Mouse (Mus musculus) spleen, postnatal 14 days (tissue): ENCODE measurements at regions not wholly inside any gene's neighbourhood (a gene's known extent, or its start where the extent isn't known, plus 50 kb on each side); places are given as distances from the start of the nearest gene placed in this dataset.

ENCODE experiments used
- DNase-seq, 2 experiments: peaks; one replicate each; pipeline ENCODE4 v3.0.0; 2021 to 2022; ENCODE audit warnings: low spot score in 2 of 2

DNA sequence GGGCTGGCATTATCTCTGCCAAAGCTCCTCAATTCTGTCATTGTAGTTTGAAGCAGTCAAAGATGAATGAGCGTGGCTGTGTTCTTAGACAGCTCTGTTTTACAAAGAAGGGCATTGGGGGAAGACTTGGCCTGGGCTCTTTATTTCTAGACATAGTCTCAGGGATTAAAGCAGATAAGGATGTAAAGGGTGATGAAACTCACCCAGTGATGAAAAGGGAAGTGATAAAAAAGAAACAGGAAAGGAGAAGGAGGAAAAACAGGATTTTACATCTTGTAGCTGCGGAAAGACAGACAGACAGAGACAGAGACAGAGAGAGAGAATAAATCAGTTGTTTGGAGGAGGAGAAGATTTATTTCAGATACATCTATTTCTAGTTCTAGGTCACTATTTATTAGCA lies 95.5 kb upstream of the Chl1 start:
- no peak for DNase-seq

DNA sequence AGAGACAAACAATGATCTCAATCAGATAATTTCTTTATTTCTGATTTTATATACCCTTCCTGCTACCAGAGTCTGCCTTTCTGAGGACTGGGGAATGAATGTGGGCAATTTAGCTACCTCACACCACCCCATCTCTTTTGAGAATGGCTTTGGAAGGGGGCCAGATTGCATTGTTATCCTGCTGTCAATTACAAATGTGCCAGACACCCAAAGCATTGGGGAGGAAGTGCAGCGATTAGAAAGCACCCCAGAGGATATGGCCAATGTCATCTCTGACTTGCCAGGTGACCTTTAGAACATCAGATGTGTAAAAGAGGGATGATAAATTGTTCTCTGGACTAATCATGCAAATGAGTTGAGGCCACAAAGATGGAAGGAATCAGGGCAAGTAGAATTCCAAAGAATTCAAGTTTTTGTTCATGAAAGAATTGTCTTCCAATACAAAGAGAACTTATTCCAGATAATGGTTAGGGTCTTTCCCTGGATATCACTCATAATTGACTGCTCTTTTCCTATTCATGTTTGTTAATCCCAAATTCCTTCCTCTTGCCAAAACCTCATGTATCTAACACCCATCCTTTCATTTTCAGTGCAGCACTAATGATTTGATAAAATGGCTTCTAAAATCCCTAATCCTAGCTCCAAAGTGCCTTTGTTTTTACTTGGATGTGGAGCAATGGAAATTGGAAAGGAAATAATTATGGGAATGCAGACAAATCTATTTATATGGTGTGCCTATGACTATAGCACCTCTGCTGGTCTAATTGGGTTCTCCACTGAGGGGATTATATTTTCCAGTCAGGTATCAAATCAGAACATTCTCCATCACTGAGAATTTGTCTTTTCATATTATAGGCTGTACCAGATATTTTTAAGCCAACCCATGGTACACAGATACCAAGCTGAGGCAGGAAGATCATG lies 89.1 kb upstream of the Chl1 start:
- no peak for DNase-seq

DNA sequence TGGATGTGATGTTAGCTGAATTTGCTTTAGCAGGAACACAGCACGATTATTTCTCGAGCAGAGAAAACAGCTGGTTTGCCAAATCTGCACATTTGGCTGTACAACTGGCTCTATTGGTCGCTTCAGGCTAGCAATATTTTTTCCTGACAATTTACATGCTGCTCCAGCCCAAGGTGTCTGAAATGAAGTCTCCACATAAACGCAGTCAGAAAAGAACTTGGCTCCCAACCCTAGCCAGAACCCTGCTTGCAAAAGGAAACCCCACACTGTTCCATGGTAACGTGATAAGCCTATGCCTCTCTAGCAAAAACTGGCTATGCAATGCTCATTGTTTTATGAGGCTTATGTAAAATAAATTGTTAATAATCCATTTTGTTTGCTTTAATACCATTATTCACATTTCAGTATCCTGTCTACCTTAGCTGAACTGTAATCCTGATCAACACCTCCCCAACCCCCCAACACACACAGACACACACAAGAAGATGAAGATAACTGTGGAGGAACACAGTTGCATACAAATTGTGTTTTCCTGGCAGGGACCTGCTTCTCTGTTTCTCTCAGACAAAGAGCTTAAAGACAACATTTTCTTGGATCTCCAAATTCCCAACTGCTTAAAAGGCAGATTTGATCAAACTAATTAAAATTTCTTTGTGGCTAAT lies 79.3 kb upstream of the Chl1 start:
- DNase-seq: no peak

DNA sequence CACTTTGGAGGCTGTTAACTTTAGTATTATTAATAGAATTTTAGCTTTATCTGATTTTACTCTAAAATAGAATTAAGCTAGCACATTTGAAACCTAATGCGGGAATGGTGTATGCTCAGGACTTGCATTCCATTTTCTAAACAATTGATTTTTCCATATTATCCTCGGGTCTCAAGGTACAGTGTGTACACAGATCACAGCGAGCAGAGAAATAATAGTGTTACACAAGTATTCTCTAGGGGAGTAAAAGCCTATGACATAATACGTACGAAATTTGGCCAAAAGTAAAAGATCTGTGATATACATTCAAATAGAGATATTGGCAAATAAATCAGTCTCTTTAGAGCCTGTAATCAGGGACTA lies 78.8 kb upstream of the Chl1 start:
- DNase-seq: no peak
